Comparison of ENCODE assay signal across 10 mouse cellular contexts in the genomic region with DNA sequence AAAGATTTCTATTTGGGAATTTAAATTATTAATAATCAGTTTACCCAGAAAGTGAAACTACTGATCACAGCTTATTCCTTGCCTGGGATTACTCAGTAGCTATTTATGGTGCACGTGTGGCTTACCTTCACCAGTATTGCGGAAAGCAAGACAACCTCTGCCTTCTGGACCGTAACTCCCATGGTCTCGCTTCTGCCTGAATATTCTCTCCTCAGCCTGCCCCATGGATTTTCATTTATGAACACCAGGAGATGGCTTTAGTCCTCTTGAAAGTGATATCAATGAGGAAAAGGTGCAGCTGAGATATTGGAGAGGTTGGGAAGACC. TPM values are rescaled to one million over a fixed set of nuclear protein-coding genes. Genes with fewer than 3 reads are reported as not detected.
A peak's percentile ranks its signal among the peaks of the same experiment; 100 is the strongest.
DNase-seq lines count a peak whose midpoint lies in the region; ATAC-seq lines count a peak whose summit lies in the region.
"Not testable (repeated sequence)": the region's sequence is repeated elsewhere in the genome, so short reads cannot be mapped to it uniquely, and the experiment has no call there.
"Had no signal": no experiment of that assay in that cellular context is flagged by ENCODE, and none has a peak within 500 bp of the region (broad histone marks: within the 10 kb centered on the region; RNA-seq: fewer than 3 reads in every experiment).

No protein-coding gene starts in this region.

- ATAC-seq in embryonic facial prominence, embryonic 14.5 days (ENCODE audit: low read depth); forebrain, embryonic 15.5 days (replicated peaks); hindbrain, embryonic 13.5 days (ENCODE audit: low FRiP score); liver, embryonic 12.5 days; midbrain, embryonic 16.5 days: not testable (repeated sequence)
- 0 out of 2 replicates have a peak, but pooled peaks have one; percentile 20 for ATAC-seq in kidney, embryonic 14.5 days (ENCODE audit: low FRiP score, low TSS enrichment)

- H3K9me3 ChIP-seq in embryonic facial prominence, embryonic 14.5 days (ENCODE audit: control insufficient read depth, low read length); forebrain, embryonic 15.5 days; hindbrain, embryonic 13.5 days; kidney, embryonic 14.5 days (ENCODE audit: control insufficient read depth, low read length); liver, embryonic 12.5 days (replicated peaks); megakaryocyte, embryonic 14.5 days; midbrain, embryonic 16.5 days (replicated peaks; ENCODE audit: control insufficient read depth, low read length, poor library complexity, severe bottlenecking): not testable (repeated sequence)

- peak overlapping the region; percentile 18 for H3K4me3 ChIP-seq in embryonic facial prominence, embryonic 14.5 days (ENCODE audit: low read depth, low read length)
- peak overlapping the region; percentile 30; the same call in 1 of the 2 replicates for H3K4me3 ChIP-seq in forebrain, embryonic 15.5 days
- H3K4me3 ChIP-seq in hindbrain, embryonic 13.5 days, result peak overlapping the region; percentile 27; the same call in 1 of the 2 replicates
- H3K4me3 ChIP-seq in kidney, embryonic 14.5 days (ENCODE audit: low read length), result not testable (repeated sequence)
- H3K4me3 ChIP-seq in liver, embryonic 12.5 days, result peak overlapping the region; percentile 26; the same call in 1 of the 2 replicates
- H3K4me3 ChIP-seq in megakaryocyte, embryonic 14.5 days (replicated peaks), result peak overlapping the region; percentile 46
- H3K4me3 ChIP-seq in midbrain, embryonic 16.5 days (ENCODE audit: low read depth, low read length), result peak overlapping the region; percentile 33

- H3K27me3 ChIP-seq in embryonic facial prominence, embryonic 14.5 days (replicated peaks; ENCODE audit: control insufficient read depth, insufficient read depth, low read length); forebrain, embryonic 15.5 days; hindbrain, embryonic 13.5 days; kidney, embryonic 14.5 days (ENCODE audit: control insufficient read depth, insufficient read depth, low read length); liver, embryonic 12.5 days (replicated peaks); megakaryocyte, embryonic 14.5 days (replicated peaks); midbrain, embryonic 16.5 days (ENCODE audit: control insufficient read depth, insufficient read depth, low read depth, low read length): not testable (repeated sequence)

- H3K4me2 ChIP-seq in embryonic facial prominence, embryonic 14.5 days (ENCODE audit: low read depth, low read length); forebrain, embryonic 15.5 days (replicated peaks); hindbrain, embryonic 13.5 days; kidney, embryonic 14.5 days (replicated peaks; ENCODE audit: low read depth, low read length); midbrain, embryonic 16.5 days (ENCODE audit: low read length): not testable (repeated sequence)
- H3K4me2 ChIP-seq in liver, embryonic 12.5 days, result peak overlapping the region; percentile 37; the same call in 1 of the 2 replicates

- not testable (repeated sequence) for H3K36me3 ChIP-seq in embryonic facial prominence, embryonic 14.5 days (ENCODE audit: control insufficient read depth, insufficient read depth, low read length); forebrain, embryonic 15.5 days; hindbrain, embryonic 13.5 days; kidney, embryonic 14.5 days (ENCODE audit: control insufficient read depth, insufficient read depth, low read length); liver, embryonic 12.5 days; megakaryocyte, embryonic 14.5 days (replicated peaks; ENCODE audit: low read length); midbrain, embryonic 16.5 days (ENCODE audit: control insufficient read depth, insufficient read depth, low read length)

- 96% methylated on average over 4 of the region's 4 CpGs for WGBS in embryonic facial prominence, embryonic 14.5 days
- 93% methylated on average over 4 of the region's 4 CpGs for WGBS in forebrain, embryonic 15.5 days
- 93% methylated on average over 4 of the region's 4 CpGs for WGBS in hindbrain, embryonic 13.5 days
- 95% methylated on average over 4 of the region's 4 CpGs for WGBS in kidney, embryonic 14.5 days
- WGBS in liver, embryonic 12.5 days (ENCODE audit: insufficient replicate concordance), result 87% methylated on average over 4 of the region's 4 CpGs
- 97% methylated on average over 4 of the region's 4 CpGs for WGBS in midbrain, embryonic 16.5 days

- H3K9ac ChIP-seq in embryonic facial prominence, embryonic 14.5 days (ENCODE audit: low read depth, low read length); forebrain, embryonic 15.5 days (replicated peaks); hindbrain, embryonic 13.5 days; kidney, embryonic 14.5 days (ENCODE audit: low read depth, low read length); liver, embryonic 12.5 days; midbrain, embryonic 16.5 days (ENCODE audit: low read depth, low read length): not testable (repeated sequence)

- not testable (repeated sequence) for H3K4me1 ChIP-seq in embryonic facial prominence, embryonic 14.5 days (ENCODE audit: control insufficient read depth, insufficient read depth, low read length); hindbrain, embryonic 13.5 days (replicated peaks); kidney, embryonic 14.5 days (ENCODE audit: control insufficient read depth, insufficient read depth, low read length); liver, embryonic 12.5 days; megakaryocyte, embryonic 14.5 days; midbrain, embryonic 16.5 days (ENCODE audit: control insufficient read depth, insufficient read depth, low read length)
- peaks cover 10% of the 10 kb centered on the region for H3K4me1 ChIP-seq in forebrain, embryonic 15.5 days

- peak; percentile 2 for DNase-seq in cerebellum, adult 11 months
- not testable (repeated sequence) for DNase-seq in embryonic facial prominence, embryonic 14.5 days (ENCODE audit: low spot score)

- H3K27ac ChIP-seq in embryonic facial prominence, embryonic 14.5 days (replicated peaks; ENCODE audit: low read depth, low read length); forebrain, embryonic 15.5 days (replicated peaks); hindbrain, embryonic 13.5 days; kidney, embryonic 14.5 days (ENCODE audit: low read depth, low read length); liver, embryonic 12.5 days; midbrain, embryonic 16.5 days (ENCODE audit: low read length): not testable (repeated sequence)

RNA-seq across cellular contexts. Expression of a gene that starts 0.5 kb away (rescaled TPM):
- 5.9 and 6.2 TPM in 2 replicates for polyA plus RNA-seq in embryonic facial prominence, embryonic 14.5 days (2014; fragmentation: Nextera tagmentation; extraction: Ambion mirVana)
- 8.7 and 9.3 TPM in 2 replicates for polyA plus RNA-seq in forebrain, embryonic 15.5 days (2015; fragmentation: Nextera tagmentation; extraction: Ambion mirVana)
- 7.1 and 7.9 TPM in 2 replicates for polyA plus RNA-seq in hindbrain, embryonic 13.5 days (2015; fragmentation: Nextera tagmentation; extraction: Ambion mirVana)
- polyA plus RNA-seq in kidney, embryonic 14.5 days (2014; fragmentation: Nextera tagmentation; extraction: Ambion mirVana), result 8.4 and 9.3 TPM in 2 replicates
- 6.8 and 7.6 TPM in 2 replicates for polyA plus RNA-seq in liver, embryonic 12.5 days (2016; fragmentation: Nextera tagmentation; extraction: Ambion mirVana)
- 0.18 TPM in 1 of 2 replicates, not detected in the other for polyA plus RNA-seq in megakaryocyte, embryonic 14.5 days (2012; ENCODE audit: insufficient read depth, low replicate concordance)
- 6.1 and 6.8 TPM in 2 replicates for polyA plus RNA-seq in midbrain, embryonic 16.5 days (2015; fragmentation: Nextera tagmentation; extraction: Ambion mirVana)

RNA-seq across cellular contexts. Expression of a gene that starts 33.6 kb away (rescaled TPM):
- polyA plus RNA-seq in embryonic facial prominence, embryonic 14.5 days (2014; fragmentation: Nextera tagmentation; extraction: Ambion mirVana), result 110 and 115 TPM in 2 replicates
- 397 and 434 TPM in 2 replicates for polyA plus RNA-seq in forebrain, embryonic 15.5 days (2015; fragmentation: Nextera tagmentation; extraction: Ambion mirVana)
- polyA plus RNA-seq in hindbrain, embryonic 13.5 days (2015; fragmentation: Nextera tagmentation; extraction: Ambion mirVana), result 407 and 411 TPM in 2 replicates
- 106 and 119 TPM in 2 replicates for polyA plus RNA-seq in kidney, embryonic 14.5 days (2014; fragmentation: Nextera tagmentation; extraction: Ambion mirVana)
- 51.3 and 51.8 TPM in 2 replicates for polyA plus RNA-seq in liver, embryonic 12.5 days (2016; fragmentation: Nextera tagmentation; extraction: Ambion mirVana)
- 4.6 and 12.3 TPM in 2 replicates for polyA plus RNA-seq in megakaryocyte, embryonic 14.5 days (2012; ENCODE audit: insufficient read depth, low replicate concordance)
- polyA plus RNA-seq in midbrain, embryonic 16.5 days (2015; fragmentation: Nextera tagmentation; extraction: Ambion mirVana), result 379 and 435 TPM in 2 replicates

RNA-seq across cellular contexts. Expression of a gene that starts 49.3 kb away (rescaled TPM):
- polyA plus RNA-seq in embryonic facial prominence, embryonic 14.5 days (2014; fragmentation: Nextera tagmentation; extraction: Ambion mirVana), result 0.26 TPM in 1 of 2 replicates, not detected in the other
- 0.11 and 0.18 TPM in 2 replicates for polyA plus RNA-seq in forebrain, embryonic 15.5 days (2015; fragmentation: Nextera tagmentation; extraction: Ambion mirVana)
- 0.14 and 0.17 TPM in 2 replicates for polyA plus RNA-seq in hindbrain, embryonic 13.5 days (2015; fragmentation: Nextera tagmentation; extraction: Ambion mirVana)
- polyA plus RNA-seq in kidney, embryonic 14.5 days (2014; fragmentation: Nextera tagmentation; extraction: Ambion mirVana), result 0.11 TPM in 1 of 2 replicates, not detected in the other
- polyA plus RNA-seq in liver, embryonic 12.5 days (2016; fragmentation: Nextera tagmentation; extraction: Ambion mirVana), result 0.05 TPM in 1 of 2 replicates, not detected in the other
- not detected in 2 replicates for polyA plus RNA-seq in megakaryocyte, embryonic 14.5 days (2012; ENCODE audit: insufficient read depth, low replicate concordance)
- 0.16 and 0.18 TPM in 2 replicates for polyA plus RNA-seq in midbrain, embryonic 16.5 days (2015; fragmentation: Nextera tagmentation; extraction: Ambion mirVana)
- polyA plus RNA-seq: limb, embryonic 10.5 days; stomach, embryonic 16.5 days had no signal
